Mouse (Mus musculus) layer of hippocampus, adult 9-10 months (tissue): ENCODE data around the gene Islr2.
"Not testable (repeated sequence)": the region's sequence is repeated elsewhere in the genome, so short reads cannot be mapped to it uniquely, and the experiment has no call there.

ENCODE experiments used
- DNase-seq: peaks from one replicate; pipeline ENCODE4 v3.0.0; 2022; ENCODE audit warnings: low spot score

Gene Islr2

DNA sequence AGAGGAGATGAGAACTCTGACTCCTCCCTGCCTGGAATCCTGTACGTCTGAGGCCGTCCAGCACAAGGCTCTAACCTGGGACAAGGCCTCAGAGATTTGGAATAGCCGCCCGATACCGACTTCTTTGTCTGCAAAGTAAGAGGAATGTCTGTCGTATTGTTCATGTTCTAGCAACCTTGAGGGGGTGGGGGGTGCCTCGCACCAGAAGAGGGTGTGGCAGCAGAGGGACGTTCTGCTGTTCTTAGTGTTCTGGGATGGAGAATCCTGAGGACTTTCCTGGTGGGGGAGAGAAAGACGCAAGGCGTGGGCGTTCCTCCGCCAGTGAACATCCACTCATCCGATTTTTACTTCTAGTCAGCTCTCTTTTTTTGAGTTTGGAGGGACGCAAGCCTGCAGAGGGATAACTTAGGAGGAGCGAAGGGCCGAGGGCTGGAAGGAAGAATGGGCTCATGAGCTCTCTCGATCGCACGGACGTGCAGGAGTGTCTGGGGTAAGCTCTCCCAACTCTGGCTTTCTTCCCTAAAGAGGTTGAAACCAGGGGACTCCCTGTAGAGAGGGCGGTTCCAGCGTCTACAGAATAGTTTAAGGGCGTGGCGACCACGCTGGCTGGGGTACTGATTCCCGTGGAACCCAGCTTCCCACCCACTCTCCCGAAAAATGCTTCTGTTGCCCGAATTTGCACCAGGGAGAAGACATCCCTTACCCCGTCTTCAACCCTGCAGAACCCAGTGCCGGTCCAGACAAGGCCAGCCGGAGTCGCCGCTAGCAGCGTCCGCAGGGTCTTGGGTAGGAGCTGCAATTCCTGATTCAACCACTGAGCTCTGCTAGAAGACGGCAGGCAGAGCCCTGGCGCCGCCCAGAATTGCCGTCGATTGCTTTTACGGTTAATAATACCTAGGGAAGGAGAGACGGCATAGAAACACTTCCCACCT is at the start of gene Islr2, which contains the start of gene Islr:
TSS of gene Islr2 (minus strand) at position 804 of the 932 bp plus-strand sequence.
TSS of gene Islr (minus strand) at position 791 of the 932 bp plus-strand sequence.
- no peak for DNase-seq

GRCm38 (mm10) chr9:58253805-58254122 is 49.6 kb upstream of the Islr2 start:
- not testable (repeated sequence) for DNase-seq

DNA sequence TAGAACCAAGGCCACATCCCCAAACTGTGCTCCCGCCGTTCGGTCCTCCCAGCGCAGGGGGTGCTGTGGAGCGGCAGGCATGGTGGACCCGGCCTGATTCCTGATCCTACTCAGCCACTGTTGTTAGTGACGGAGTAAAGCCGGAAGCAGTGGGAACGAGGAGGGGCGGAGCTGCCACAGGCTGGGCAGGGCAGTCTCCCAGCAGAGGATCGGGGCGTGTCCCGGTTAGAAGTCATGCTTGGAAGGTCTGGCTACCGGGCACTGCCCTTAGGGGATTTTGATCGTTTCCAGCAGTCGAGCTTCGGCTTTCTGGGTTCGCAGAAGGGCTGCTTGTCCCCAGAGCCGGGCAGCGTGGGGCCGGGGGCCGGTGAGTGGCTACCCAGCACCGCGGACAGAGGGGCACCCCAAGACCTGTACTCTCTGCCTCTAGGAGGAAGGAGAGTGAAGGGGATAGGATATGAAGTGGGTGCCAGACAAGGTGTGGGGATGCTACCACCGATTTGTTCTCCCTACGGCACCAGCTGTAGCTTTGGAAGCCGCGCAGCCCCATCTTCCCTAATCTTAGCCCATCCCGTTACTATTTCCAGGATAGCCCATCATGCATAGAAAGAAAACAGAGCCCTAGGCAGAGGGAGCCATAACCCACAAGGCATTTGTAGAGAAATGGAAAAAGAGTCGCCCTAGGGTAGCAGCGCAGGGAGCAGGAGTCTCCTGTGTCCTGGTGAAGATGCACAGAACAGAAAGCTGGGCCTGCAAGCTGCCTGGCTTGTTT is 49.1 kb upstream of the Islr2 start, which contains the start of gene Stoml1:
TSS of gene Stoml1 (plus strand) at position 132 of the 772 bp plus-strand sequence.
- peak; percentile 78 for DNase-seq

DNA sequence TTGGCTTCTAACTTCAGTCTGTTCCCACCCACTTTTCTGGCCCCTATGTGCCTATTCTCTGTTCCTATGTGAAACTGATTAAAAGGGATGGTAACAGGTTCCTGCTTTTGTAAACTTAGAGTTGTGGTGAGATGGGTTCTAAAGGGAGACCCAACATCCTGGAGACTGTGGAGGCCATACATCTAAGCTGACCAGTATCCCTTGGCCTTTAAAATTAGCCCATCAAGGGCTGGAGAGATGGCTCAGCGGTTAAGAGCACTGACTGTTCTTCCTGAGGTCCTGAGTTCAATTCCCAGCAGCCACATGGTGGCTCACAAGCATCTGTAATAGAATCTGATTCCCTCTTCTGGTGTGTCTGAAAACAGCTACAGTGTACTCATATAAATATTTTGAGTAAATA is 46.6 kb upstream of the Islr2 start:
- not testable (repeated sequence) for DNase-seq

DNA sequence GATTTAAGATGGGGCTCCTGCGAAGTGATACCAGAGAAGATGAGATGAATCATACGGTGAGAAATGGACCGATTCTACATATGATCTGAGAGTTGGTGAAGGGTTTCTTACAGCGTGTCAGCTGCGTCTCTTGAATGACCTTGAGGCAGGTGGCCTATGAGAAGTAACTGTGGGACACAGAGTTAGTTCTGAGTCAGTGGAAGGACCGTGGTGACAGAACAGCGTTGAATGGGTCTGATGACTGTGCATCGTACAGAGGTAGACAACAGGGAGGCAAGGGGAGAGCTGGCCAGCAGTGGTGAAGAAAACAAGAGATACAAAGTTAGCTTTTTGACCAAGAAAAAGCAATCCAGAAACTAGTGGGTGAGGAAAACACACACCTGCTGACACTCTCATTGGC is 46.2 kb upstream of the Islr2 start:
- DNase-seq = no peak

- peak; percentile 41 for DNase-seq
These were observed 45.6 kb upstream of the Islr2 start, which contains the start of gene Pml for GRCm38 (mm10) chr9:58249592-58250192. Gene Pml, minus strand, starts transcription at chr9:58249786.

GRCm38 (mm10) chr9:58248746-58249413 is 44.8 kb upstream of the Islr2 start:
- DNase-seq = no peak

DNA sequence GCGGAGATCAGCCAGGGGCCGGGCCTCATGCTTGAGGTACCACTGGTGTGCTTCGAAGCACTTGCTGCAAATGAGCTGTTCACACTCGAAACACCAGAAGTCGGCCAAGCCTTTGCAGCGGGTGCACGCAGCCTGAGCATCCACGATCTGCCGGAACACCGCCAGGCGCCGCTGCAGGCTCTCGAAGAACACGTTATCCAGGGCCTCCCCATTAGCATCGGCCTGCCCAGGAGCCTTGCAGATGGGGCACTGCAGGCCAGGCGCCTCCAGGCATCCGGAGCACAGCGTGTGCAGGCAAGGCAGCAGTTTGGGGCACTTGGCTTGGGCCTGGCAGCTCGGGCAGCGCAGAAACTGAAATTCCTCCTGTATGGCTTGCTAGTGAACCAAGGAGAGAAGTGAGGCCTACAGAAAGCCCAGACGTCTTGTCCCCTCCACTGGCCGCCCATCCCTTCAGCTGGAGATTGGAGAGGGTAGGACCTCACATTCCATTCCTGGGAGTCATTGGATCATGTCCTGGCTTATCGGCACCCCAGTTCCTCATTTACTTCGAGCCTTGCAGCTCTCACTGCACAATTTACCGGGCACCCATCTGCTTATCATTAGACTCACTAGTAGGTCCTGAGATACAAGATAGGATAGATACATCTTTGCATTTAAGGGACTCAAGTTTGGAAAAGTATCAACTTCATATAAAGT is 43.1 kb upstream of the Islr2 start:
- peak; percentile 53 for DNase-seq

DNA sequence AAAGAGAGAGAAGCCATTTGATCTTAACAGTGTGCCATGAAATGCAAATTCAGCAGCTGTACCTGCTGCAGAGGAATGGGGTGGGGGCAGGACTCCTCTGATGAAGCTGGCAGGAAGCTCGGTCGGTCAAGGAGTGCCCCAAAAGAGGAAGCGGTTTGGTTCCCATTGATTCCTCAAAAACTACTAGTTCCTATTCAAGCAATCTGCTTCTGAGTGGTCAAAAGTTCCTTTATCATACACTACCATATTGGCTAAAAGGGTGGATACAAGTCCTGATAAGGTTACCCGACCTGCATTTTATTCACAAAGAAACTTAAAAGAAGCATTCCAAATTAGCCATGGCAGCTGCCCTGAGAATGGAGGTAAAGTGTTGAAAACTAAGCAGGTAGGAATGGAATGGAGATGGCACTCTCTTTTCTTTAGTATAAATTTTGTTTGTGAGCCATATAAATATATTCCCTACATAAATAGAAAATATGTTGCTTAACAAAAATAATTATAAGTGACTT is 42.0 kb upstream of the Islr2 start:
- no peak for DNase-seq

DNA sequence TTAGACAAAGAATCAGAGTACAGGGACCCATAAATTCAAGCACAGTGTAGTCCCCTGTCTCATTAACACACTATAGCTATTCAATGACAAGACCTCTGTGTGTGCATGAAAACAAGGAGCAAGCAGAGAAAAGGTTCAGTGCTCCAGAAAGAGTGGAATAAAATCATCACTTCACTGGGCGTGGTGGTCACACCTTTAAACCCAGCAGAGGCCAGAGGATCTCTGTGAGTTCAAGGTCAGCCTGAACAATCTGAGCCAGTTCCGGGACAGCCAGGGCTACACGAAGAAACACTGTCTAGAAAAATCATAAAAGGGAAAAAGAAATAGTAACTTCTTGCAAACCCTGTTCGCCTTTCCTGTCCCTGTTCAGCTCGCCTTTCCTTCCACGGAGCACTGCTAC is 39.6 kb upstream of the Islr2 start:
- no peak for DNase-seq

DNA sequence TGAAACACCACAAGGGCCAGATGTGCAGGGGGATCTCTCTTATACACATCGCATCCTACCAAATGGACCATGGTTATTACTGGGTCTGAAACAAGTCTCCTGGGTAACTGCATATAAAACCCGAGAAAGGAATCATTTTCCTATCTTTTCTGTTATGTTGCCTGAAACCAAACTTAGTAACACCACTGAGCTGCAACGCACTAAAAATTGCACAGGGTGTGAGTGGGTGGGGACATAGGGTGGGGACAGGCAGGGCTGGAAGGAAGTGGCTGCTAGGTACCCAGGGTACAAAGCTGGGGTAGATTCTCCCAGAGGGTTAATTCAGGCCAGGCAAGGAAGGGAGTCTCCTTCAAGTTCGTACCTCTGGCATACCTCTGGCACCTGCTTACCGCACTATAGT is 38.6 kb upstream of the Islr2 start:
- DNase-seq = no peak

DNA sequence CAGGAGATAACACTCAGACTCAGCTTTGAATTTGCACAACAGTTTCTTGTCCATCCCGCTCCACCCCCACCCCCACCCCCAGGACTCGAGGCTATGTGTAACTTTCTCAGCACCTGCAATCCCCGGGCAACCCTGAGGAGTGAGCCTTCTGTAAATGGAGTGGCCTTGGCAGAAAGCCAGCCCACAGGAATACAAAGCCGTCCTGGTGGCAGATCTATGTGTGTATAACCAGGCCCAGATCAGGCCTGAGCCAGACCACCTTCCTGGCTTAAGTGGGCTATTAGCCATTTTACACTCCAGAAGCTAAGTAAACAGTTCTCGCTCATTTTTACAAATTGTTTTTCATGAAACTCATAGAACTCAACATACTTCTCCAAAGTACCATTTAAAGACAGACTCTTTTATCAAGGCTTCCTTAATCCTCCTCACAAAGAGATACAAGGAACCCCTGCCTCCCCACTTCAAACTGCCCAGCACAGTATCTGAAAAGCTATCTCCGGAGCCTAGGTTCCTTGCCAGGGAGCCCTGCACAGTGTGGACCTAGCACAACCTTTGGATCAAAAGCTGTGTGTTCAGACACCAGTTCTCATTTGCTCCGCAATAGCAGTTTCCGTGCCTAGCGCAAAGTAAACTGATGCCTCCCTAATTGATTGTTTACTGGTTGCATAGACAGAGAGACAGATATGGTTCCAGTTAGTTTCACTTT is 37.8 kb upstream of the Islr2 start:
- no peak for DNase-seq

- no peak for DNase-seq
These were observed 30.4 kb upstream of the Islr2 start for GRCm38 (mm10) chr9:58234502-58235015.

DNA sequence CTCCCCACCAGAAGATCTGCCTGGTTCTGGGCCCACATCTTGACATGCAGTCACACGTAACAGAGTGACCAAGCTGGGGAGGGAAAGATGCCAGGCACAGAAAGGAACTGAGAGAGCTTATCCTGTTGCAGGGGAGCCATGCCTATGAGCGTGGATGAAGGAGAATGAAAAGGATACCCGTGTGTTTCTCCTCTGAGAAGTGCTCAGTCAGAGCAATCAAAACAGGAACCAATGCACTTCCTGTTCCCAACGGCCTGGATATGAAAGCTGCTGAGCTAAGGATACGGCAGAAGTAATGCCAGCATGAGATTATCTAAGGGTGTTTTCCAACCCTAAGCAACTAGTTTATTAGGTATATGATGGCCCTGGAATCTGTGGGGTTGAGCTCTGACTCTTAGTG is 28.3 kb upstream of the Islr2 start:
- DNase-seq = no peak

DNA sequence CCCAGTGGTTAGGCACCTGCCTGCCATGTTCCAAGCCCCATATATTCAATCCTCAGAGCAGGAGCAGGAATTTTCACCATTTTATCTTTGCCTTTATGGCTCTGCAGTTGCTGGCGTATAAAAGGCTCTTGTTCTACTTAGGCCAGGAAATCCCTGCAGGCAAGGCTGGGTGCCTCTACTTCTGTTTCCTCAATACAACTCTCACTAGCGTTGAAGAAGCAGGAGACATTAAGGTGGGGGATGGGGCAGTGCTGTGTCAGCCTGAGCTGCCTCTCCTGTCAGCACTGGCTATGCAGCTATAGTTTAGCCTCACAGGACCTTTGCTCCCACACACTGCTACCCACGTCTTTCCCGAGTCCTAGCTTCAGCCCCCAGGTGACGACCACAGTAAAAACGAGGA is 27.6 kb upstream of the Islr2 start:
- no peak for DNase-seq

DNA sequence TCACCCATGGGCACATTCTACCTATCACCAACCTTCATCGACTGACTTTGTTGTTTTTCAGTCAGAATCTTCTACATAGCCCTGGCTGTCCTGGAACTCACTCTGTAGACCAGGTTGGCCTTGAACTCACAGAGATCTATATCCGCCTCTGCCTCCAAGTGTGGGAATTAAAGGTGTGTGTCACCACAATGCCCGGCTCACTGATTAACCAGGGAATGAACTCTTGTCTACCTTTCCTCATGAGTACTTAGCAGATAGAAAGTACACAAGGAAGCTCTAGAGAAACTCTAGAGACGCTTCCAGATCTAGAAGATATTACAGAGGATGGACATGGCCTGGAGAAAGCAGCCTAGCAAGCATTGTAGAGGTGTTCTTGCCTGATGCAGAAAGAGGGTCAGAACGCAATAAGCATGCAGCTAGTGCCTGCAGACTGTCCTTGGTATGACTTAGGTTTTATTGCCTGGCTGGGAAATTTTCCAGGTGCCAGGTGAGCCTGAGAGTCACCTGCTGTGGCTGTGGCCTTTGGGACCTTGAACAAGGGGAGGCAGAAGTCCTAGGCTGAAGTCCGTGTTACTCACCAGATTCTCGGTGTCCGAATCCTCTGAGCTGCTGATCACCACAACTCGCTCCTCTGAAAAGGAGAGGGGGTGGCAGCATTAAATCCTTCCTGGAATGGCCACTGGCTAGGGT is 24.8 kb upstream of the Islr2 start:
- DNase-seq = no peak

- DNase-seq = no peak
These were observed 22.1 kb upstream of the Islr2 start for GRCm38 (mm10) chr9:58225915-58226913.

DNA sequence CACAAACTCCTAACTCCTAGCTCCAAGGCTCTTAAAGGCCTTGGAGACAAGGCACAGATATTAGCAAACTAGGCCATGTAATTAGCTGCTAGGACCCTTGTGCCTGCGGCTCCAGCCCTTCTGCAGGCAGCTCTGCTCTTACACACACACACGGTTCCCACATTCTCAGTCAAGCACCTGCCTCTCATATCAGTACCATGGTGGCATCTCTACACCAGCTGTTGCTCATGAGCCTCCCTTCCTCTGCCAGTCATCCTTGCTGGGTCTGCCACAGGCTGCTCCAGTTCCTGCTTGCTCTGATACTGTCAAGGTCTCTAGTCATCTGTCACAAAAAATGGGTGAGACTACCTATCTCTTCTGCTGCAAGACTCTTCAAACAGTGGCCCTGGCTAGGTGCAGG is 20.2 kb upstream of the Islr2 start:
- no peak for DNase-seq
